Mouse (Mus musculus): ENCODE measurements around the gene 2410004P03Rik. TPM values are rescaled to one million over a fixed set of nuclear protein-coding genes. Genes with fewer than 3 reads are reported as not detected.

2410004P03Rik gene
- total and polyA plus RNA-seq, 3 experiments, result 0.14 to 0.84 TPM; not detected in 1

- Histone ChIP-seq H3K36me3 (ENCODE audit: control insufficient read depth, insufficient read depth, low read length) (no peaks in the 10 kb centered on the region), H3K9ac (ENCODE audit: low read depth, low read length) (no peak overlapping the region), H3K79me2 (replicated peaks; ENCODE audit: control insufficient read depth, insufficient read depth, low read length) (no peaks in the 10 kb centered on the region), H3K27me3 (ENCODE audit: control insufficient read depth, insufficient read depth, low read length) (peaks cover 1% of the 10 kb centered on the region; the same call in 1 of the 2 replicates), H3K4me3 (no peak overlapping the region), H3K4me1 (ENCODE audit: control insufficient read depth, insufficient read depth, low read length) (no peaks in the 10 kb centered on the region), H3K27ac (no peak overlapping the region)
- WGBS, result 41% methylated on average over 2 of the region's 2 CpGs
- no peak for TF ChIP-seq EP300 (IDR thresholded peaks at IDR 0.05; ENCODE audit: insufficient read depth, low read depth, low read length)
- TF ChIP-seq POLR2A (IDR thresholded peaks at IDR 0.05; ENCODE audit: insufficient read depth, low read depth, low read length), result no peak
- TF ChIP-seq CTCF (IDR thresholded peaks at IDR 0.05), result no peak
- intact Hi-C loops (cut with DNase I), result loop anchor here (5.0 kb wide), 1 partner anchor 242 kb away; no protein-coding TSS in a partner anchor
- DNase-seq, result no peak
Observed at GRCm38 (mm10) chr12:17015711-17016110, 4.2 kb upstream of the 2410004P03Rik start.

GRCm38 (mm10) chr12:17012067-17012899 is 756 bp upstream of the 2410004P03Rik start:
- WGBS, result 82% methylated on average over 2 of the region's 2 CpGs
- no peak for DNase-seq
- intact Hi-C loops (cut with DNase I), result loop anchor here (5.0 kb wide), 2 partner anchors 185 to 295 kb away; no protein-coding TSS in a partner anchor
- Histone ChIP-seq H3K27me3 (ENCODE audit: control insufficient read depth, insufficient read depth, low read length) (peaks cover 1% of the 10 kb centered on the region; the same call in 1 of the 2 replicates), H3K27ac (no peak overlapping the region), H3K79me2 (replicated peaks; ENCODE audit: control insufficient read depth, insufficient read depth, low read length) (no peaks in the 10 kb centered on the region), H3K4me1 (ENCODE audit: control insufficient read depth, insufficient read depth, low read length) (no peaks in the 10 kb centered on the region), H3K36me3 (ENCODE audit: control insufficient read depth, insufficient read depth, low read length) (no peaks in the 10 kb centered on the region), H3K9ac (ENCODE audit: low read depth, low read length) (no peak overlapping the region), H3K4me3 (no peak overlapping the region)
- TF ChIP-seq EP300 (IDR thresholded peaks at IDR 0.05; ENCODE audit: insufficient read depth, low read depth, low read length) (no peak), CTCF (IDR thresholded peaks at IDR 0.05) (no peak), POLR2A (IDR thresholded peaks at IDR 0.05; ENCODE audit: insufficient read depth, low read depth, low read length) (no peak)

GRCm38 (mm10) chr12:17009466-17009865 is 2.1 kb downstream of the 2410004P03Rik start:
- no peak for TF ChIP-seq POLR2A (IDR thresholded peaks at IDR 0.05; ENCODE audit: insufficient read depth, low read depth, low read length)
- no peak for TF ChIP-seq EP300 (IDR thresholded peaks at IDR 0.05; ENCODE audit: insufficient read depth, low read depth, low read length)
- TF ChIP-seq CTCF (IDR thresholded peaks at IDR 0.05), result peak; percentile 25
- intact Hi-C loops (cut with DNase I), result no loop called here
- no peak overlapping the region for H3K9ac ChIP-seq (ENCODE audit: low read depth, low read length)

GRCm38 (mm10) chr12:17001211-17001610 is 10.3 kb downstream of the 2410004P03Rik start:
- Histone ChIP-seq H3K27me3 (ENCODE audit: control insufficient read depth, insufficient read depth, low read length) (no peaks in the 10 kb centered on the region), H3K9ac (ENCODE audit: low read depth, low read length) (no peak overlapping the region), H3K36me3 (ENCODE audit: control insufficient read depth, insufficient read depth, low read length) (no peaks in the 10 kb centered on the region), H3K4me3 (no peak overlapping the region), H3K79me2 (replicated peaks; ENCODE audit: control insufficient read depth, insufficient read depth, low read length) (no peaks in the 10 kb centered on the region), H3K27ac (no peak overlapping the region), H3K4me1 (ENCODE audit: control insufficient read depth, insufficient read depth, low read length) (peaks cover 1% of the 10 kb centered on the region)
- DNase-seq, result peak in 1 of 2 experiments; percentile 10
- WGBS, result 46% methylated on average over 4 of the region's 4 CpGs
- TF ChIP-seq EP300 (IDR thresholded peaks at IDR 0.05; ENCODE audit: insufficient read depth, low read depth, low read length) (no peak), POLR2A (IDR thresholded peaks at IDR 0.05; ENCODE audit: insufficient read depth, low read depth, low read length) (no peak), CTCF (IDR thresholded peaks at IDR 0.05) (no peak)
- intact Hi-C loops (cut with DNase I), result no loop called here

More at GRCm38 (mm10) chr12:17009466-17009865, 2.1 kb downstream of the 2410004P03Rik start:
- Histone ChIP-seq H3K79me2 (replicated peaks; ENCODE audit: control insufficient read depth, insufficient read depth, low read length) (no peaks in the 10 kb centered on the region), H3K27ac (no peak overlapping the region), H3K27me3 (ENCODE audit: control insufficient read depth, insufficient read depth, low read length) (peaks cover 1% of the 10 kb centered on the region; the same call in 1 of the 2 replicates), H3K4me3 (no peak overlapping the region), H3K36me3 (ENCODE audit: control insufficient read depth, insufficient read depth, low read length) (no peaks in the 10 kb centered on the region), H3K4me1 (ENCODE audit: control insufficient read depth, insufficient read depth, low read length) (no peaks in the 10 kb centered on the region)
- DNase-seq, result no peak
- 97% methylated on average over 6 of the region's 6 CpGs for WGBS

- no peaks in the 10 kb centered on the region for H3K27me3 ChIP-seq (ENCODE audit: control insufficient read depth, insufficient read depth, low read length)
- no peaks in the 10 kb centered on the region for H3K79me2 ChIP-seq (replicated peaks; ENCODE audit: control insufficient read depth, insufficient read depth, low read length)
- no peak for TF ChIP-seq CTCF (IDR thresholded peaks at IDR 0.05)
- TF ChIP-seq POLR2A (IDR thresholded peaks at IDR 0.05; ENCODE audit: insufficient read depth, low read depth, low read length), result no peak
- TF ChIP-seq EP300 (IDR thresholded peaks at IDR 0.05; ENCODE audit: insufficient read depth, low read depth, low read length), result no peak
- no peak overlapping the region; the same call in 1 of the 2 replicates for H3K9ac ChIP-seq (ENCODE audit: low read depth, low read length)
- H3K27ac ChIP-seq, result no peak overlapping the region
- intact Hi-C loops (cut with DNase I), result no loop called here
- H3K4me3 ChIP-seq, result no peak overlapping the region
- DNase-seq, result peak; percentile 21 to 29
- peaks cover 1% of the 10 kb centered on the region for H3K4me1 ChIP-seq (ENCODE audit: control insufficient read depth, insufficient read depth, low read length)
- no peaks in the 10 kb centered on the region for H3K36me3 ChIP-seq (ENCODE audit: control insufficient read depth, insufficient read depth, low read length)
- WGBS, result 46% methylated on average over 6 of the region's 6 CpGs
Observed at GRCm38 (mm10) chr12:17000628-17001027, 10.9 kb downstream of the 2410004P03Rik start.

Data from heart, adult 2 months (tissue).